Mouse (Mus musculus) heart, embryonic 16.5 days (tissue): Measurements from ENCODE around the gene 9430097D07Rik. TPM values are rescaled to one million over a fixed set of nuclear protein-coding genes. Genes with fewer than 3 reads are reported as not detected.

Experiments
- ATAC-seq: fragments of 200-750 bp; cut with Nextera tagmentation; replicated peaks from 2 replicates; pipeline ENCODE4 v1.8.0; 2017; ENCODE audit warnings: moderate number of reproducible peaks; ENCODE audit not compliant: insufficient read depth, low FRiP score; ENCODE audit errors: extremely low read depth
- H3K27ac ChIP-seq: fragments of 300-500 bp; sonication (generic); 2 replicates; pipeline ENCODE4 v1.5.1; 2014; ENCODE audit warnings: mild to moderate bottlenecking, low read length, control low read depth, moderate library complexity
- H3K27me3 ChIP-seq: fragments of 300-500 bp; sonication (generic); 2 replicates; pipeline ENCODE4 v1.6.1; 2014; ENCODE audit warnings: low read length, mixed read lengths; ENCODE audit not compliant: control insufficient read depth, insufficient read depth
- H3K36me3 ChIP-seq: fragments of 300-500 bp; sonication (generic); 2 replicates; pipeline ENCODE4 v1.6.1; 2014; ENCODE audit not compliant: control insufficient read depth, insufficient read depth
- H3K4me1 ChIP-seq: fragments of 300-500 bp; sonication (generic); 2 replicates; pipeline ENCODE4 v1.6.1; 2014; ENCODE audit warnings: low read length, mixed read lengths; ENCODE audit not compliant: control insufficient read depth, insufficient read depth
- H3K4me2 ChIP-seq: fragments of 300-500 bp; sonication (generic); 2 replicates; pipeline ENCODE4 v1.6.1; 2014; ENCODE audit warnings: low read depth, mild to moderate bottlenecking, control low read depth, low read length
- H3K4me3 ChIP-seq: fragments of 300-500 bp; sonication (generic); 2 replicates; pipeline ENCODE4 v1.5.1; 2014; ENCODE audit warnings: mild to moderate bottlenecking, control low read depth, low read length
- H3K9ac ChIP-seq: fragments of 300-500 bp; sonication (generic); 2 replicates; pipeline ENCODE4 v1.6.1; 2014; ENCODE audit warnings: low read length, control low read depth
- H3K9me3 ChIP-seq: fragments of 300-500 bp; sonication (generic); replicated peaks from 2 replicates; pipeline ENCODE4 v1.6.1; 2016; ENCODE audit warnings: low read length; ENCODE audit not compliant: control insufficient read depth
- WGBS: fragments of 180-500 bp; shearing (Covaris S2); extraction: QIAGEN DNeasy Blood & Tissue Kit; methylation state at CpG from one replicate; pipeline ENCODE4 v1.1.7; 2014; 5-methylcytosine and 5-hydroxymethylcytosine counted together
- polyA plus RNA-seq: library from polyadenylated mRNA; unstranded; fragments of >200 nt; fragmentation: Nextera tagmentation; extraction: Ambion mirVana; gene quantifications from 2 replicates; pipeline ENCODE4 v1.2.1, GENCODE M21; 2015

9430097D07Rik gene
- polyA plus RNA-seq, 1 experiment from 2014 or later: not detected

DNA sequence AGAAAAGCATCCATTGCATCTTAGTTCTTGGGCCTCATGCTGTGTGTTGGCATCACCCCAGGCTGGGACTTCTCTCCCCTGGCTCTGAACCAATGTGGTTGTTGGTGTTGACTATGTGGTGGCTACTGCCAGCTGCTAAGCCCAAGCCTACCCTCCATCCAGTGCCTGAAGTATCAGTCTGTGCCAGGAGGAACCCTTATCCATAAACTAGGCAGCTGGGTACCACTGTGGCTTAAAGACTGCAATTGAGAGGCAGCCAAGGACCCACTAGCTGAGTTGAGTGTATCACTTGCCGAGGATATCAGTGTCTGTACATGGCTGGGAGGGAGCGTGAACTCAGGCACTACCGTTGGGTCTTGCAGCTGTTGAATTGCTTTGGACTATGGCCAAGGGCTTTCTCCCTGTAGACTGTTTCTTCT, 32.4 kb downstream of the 9430097D07Rik start:
- no peaks in the 10 kb centered on the region for H3K9me3 ChIP-seq
- no peaks in the 10 kb centered on the region for H3K36me3 ChIP-seq
- no peaks in the 10 kb centered on the region for H3K27me3 ChIP-seq
- no peak overlapping the region for H3K4me3 ChIP-seq
- peaks cover 53% of the 10 kb centered on the region for H3K4me1 ChIP-seq
- no peak overlapping the region for H3K9ac ChIP-seq
- WGBS: 20% methylated on average over 3 of the region's 3 CpGs
- H3K4me2 ChIP-seq: 0 out of 2 replicates have a peak overlapping the region, but pooled peaks have one; percentile 3
- H3K27ac ChIP-seq: no peak overlapping the region
- ATAC-seq: no peak

DNA sequence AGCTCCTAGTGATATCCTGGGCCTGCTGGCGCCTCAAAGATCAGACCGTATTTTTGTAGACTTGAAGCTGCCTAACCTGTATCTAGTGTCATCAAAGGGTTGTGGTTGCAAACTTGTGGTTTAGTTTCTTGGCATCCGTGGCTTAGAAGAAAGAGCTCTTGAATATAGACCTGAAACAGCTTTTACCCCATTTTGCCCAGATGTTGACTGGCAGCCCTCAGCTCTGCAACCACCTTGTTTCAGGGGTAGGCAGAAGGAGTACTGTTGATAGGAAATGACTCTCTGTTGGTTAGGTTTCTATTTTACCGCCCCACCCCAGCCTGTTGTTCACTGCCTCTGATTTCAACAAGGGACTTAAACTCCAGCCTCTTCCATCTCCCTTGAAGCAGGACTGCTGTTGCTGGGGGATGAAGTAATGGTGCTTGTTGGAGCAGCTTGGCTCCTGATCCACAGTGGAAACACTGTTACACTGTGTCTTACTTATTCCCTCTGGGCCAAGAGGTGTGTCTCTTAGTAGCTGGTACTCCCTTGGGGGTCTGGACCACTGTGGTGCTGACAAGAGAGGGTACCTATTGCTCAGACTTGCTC, 33.4 kb downstream of the 9430097D07Rik start:
- Histone ChIP-seq H3K4me3 (no peak overlapping the region), H3K36me3 (no peaks in the 10 kb centered on the region), H3K4me1 (peaks cover 52% of the 10 kb centered on the region), H3K4me2 (no peak overlapping the region; the same call in 1 of the 2 replicates), H3K27ac (no peak overlapping the region), H3K9me3 (no peaks in the 10 kb centered on the region), H3K27me3 (no peaks in the 10 kb centered on the region), H3K9ac (no peak overlapping the region)
- no peak for ATAC-seq
- WGBS: 81% methylated on average over 4 of the region's 4 CpGs

DNA sequence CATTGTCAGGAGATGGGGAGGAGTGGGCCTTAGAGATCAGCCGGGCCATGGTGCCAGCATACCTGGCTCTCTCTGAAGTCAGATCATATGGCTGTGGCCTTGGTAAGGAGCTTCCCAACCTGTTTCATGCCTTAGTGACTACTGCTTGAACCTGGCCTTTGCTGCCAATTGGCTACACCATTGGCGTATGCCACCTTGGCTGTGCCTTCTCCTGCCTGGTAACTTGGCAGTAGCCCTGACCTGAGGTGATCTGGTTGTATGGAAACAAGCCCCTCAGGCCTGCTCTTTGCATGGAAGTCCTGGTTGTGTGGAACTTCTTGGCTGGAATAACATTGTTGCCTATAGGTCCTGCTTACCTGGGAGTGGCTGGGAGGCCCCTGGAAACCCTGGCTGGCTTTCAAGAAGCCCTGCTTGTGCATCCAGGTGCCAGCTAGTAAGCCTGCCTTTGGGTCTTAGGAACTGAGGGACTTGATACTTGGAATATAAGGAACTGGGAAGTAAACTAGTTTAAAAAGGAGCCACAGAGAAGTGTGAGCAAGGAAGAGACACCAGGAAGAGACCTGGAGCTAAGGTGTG, 34.1 kb downstream of the 9430097D07Rik start:
- H3K27me3 ChIP-seq: no peaks in the 10 kb centered on the region
- no peak overlapping the region for H3K4me2 ChIP-seq
- peaks cover 55% of the 10 kb centered on the region for H3K4me1 ChIP-seq
- 91% methylated on average over 2 of the region's 2 CpGs for WGBS
- H3K36me3 ChIP-seq: no peaks in the 10 kb centered on the region
- H3K9me3 ChIP-seq: no peaks in the 10 kb centered on the region
- ATAC-seq: no peak
- H3K27ac ChIP-seq: no peak overlapping the region
- H3K4me3 ChIP-seq: no peak overlapping the region
- H3K9ac ChIP-seq: no peak overlapping the region

DNA sequence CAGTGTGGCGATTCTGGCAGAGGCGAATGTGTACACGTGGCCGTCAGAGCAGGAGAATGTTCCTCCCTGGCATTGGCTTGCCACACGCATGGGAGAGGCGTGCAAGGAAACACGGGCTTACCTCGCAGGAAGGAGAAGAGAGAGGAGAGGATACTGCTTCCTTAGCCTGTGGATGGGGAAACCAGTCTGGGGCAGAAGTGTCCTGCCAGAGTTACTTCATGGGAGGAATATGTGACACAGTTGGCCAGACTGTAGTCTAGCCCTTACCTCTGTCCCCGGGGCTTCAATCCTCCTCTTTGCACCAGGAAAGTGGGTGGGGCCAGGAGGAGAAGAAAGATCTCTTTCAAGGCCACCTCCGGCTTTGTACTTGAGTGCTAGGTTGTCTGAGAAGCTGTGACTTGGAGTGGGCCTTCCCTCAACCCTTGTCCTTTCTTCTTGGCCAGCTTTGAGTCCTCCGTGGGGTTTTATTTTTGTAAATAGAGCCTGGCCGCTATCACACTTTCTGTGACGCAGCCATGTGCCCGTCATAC, 36.0 kb downstream of the 9430097D07Rik start:
- 0 out of 2 replicates have a peak overlapping the region, but pooled peaks have one; percentile 11 for H3K9ac ChIP-seq
- H3K4me1 ChIP-seq: peaks cover 60% of the 10 kb centered on the region
- H3K36me3 ChIP-seq: no peaks in the 10 kb centered on the region
- H3K4me2 ChIP-seq: peak overlapping the region; percentile 6; the same call in 1 of the 2 replicates
- H3K27ac ChIP-seq: no peak overlapping the region
- 58% methylated on average over 14 of the region's 14 CpGs for WGBS
- H3K4me3 ChIP-seq: no peak overlapping the region
- no peaks in the 10 kb centered on the region for H3K9me3 ChIP-seq
- no peaks in the 10 kb centered on the region for H3K27me3 ChIP-seq
- no peak for ATAC-seq

DNA sequence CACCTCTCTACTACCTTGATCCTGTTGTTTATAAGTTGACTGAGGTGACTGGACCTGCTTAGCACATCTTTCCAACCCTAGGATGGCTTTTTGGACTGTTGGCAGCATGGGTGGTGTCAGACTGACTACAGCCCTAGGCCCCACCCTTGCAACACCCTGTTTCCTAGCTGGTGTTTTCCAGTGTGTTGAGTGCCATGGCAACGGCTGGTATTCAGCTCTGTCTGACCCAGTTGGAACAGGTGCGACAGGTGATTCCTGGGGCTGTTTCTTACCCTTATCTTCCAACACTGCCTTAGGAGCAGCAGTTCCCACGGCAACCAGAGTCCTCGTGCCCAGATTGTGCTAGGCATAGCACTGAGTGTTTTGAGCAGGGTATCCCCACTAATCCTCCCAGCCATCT, 37.0 kb downstream of the 9430097D07Rik start:
- Histone ChIP-seq H3K27ac (no peak overlapping the region), H3K9me3 (no peaks in the 10 kb centered on the region), H3K36me3 (no peaks in the 10 kb centered on the region), H3K4me2 (no peak overlapping the region), H3K9ac (no peak overlapping the region), H3K4me1 (peaks cover 65% of the 10 kb centered on the region), H3K4me3 (no peak overlapping the region), H3K27me3 (no peaks in the 10 kb centered on the region)
- no peak for ATAC-seq
- WGBS: 69% methylated on average over 4 of the region's 4 CpGs

DNA sequence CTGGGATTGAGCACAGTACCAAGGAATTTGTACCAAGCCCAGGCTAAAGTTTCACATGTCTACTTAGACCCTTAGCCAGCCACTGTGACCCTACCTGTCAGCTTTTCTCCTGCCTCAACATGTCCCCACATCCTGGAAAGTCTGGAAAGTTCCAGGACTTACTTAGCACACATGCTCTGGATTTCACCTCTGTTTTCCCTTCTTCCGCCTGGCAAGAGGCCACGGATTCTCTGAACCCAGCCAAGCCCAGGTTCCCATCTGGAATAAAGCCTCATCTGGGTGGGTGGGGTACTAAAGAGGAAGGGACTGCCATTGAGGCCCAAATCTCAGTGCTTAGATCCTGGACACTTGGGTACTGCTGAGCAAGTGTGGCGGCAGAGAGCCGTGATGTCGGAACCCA, 37.5 kb downstream of the 9430097D07Rik start:
- Histone ChIP-seq H3K27me3 (no peaks in the 10 kb centered on the region), H3K9me3 (no peaks in the 10 kb centered on the region), H3K4me3 (peak overlapping the region; percentile 86), H3K36me3 (no peaks in the 10 kb centered on the region), H3K4me1 (peaks cover 60% of the 10 kb centered on the region), H3K27ac (peak overlapping the region; percentile 86), H3K4me2 (peak overlapping the region; percentile 87), H3K9ac (peak overlapping the region; percentile 49)
- ATAC-seq: no peak
- 65% methylated on average over 5 of the region's 5 CpGs for WGBS

DNA sequence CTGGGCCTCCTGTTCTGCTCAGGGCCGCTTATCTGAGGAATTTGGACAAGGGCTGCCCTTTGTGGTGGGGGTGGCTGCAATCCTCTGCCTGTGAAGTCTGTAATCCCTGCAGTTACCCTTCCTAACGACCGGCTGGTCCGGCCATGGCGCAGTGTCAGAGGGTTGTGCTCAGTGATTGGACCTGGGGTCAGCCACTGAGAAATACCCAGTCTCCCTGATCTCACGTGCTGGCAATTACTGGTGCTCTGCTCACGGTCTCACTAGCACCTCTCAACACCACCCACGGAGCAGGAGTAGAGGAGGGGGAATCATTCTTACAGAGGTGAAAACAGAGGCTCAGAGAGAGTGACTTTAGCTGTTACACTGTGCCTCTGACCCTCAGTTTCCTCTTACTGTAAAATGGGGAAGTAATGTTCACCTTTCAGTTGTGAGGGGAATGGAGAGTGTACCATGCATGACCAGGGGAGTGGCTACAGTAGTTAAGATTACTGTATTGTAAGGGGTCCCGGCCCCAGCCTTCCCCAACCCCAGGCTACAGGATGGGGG, 38.1 kb downstream of the 9430097D07Rik start:
- Histone ChIP-seq H3K4me2 (peak overlapping the region; percentile 87), H3K36me3 (no peaks in the 10 kb centered on the region), H3K4me1 (peaks cover 55% of the 10 kb centered on the region), H3K27ac (peak overlapping the region; percentile 86), H3K9ac (peak overlapping the region; percentile 91), H3K27me3 (no peaks in the 10 kb centered on the region), H3K9me3 (no peaks in the 10 kb centered on the region), H3K4me3 (peak overlapping the region; percentile 86)
- 9% methylated on average over 9 of the region's 9 CpGs for WGBS
- peak; percentile 24 for ATAC-seq

DNA sequence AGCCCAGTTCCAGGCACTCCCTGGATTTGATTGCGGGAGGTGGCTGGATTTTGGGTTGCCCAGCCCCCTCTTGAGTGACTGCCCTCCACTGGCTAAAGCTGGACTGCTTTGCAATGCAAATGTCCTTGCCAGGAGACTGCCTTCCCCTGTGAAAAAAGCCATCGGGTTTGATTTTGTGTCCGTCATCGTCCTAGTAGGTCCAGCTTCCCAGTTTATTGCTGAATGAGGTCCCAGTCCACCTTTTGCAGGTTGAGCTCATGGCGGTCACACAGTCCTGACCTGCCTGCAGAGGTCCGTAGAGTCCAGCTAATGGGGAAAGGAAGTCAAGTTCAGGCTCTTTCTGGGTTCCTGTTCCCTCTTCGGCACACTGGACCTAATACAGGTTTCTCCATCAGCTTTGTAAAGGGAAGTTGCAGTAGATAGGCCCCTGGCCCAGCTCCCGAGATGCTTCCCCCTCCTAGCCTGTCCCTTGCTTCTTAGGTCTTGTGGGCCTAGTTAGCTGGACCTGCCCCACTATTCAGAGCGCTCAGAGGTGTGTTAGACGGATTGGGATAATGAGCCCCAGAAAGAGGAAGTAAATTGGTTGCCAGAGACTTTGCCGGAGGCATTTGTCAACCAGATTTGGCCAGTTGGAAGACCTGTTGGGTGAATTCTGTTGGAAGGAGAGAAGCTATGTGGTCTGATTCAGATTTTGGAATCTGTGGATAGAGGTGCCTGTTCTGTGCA, 38.7 kb downstream of the 9430097D07Rik start:
- whole genome bisulfite sequencing: 4% methylated on average over 11 of the region's 11 CpGs
- Histone ChIP-seq H3K9me3 (no peaks in the 10 kb centered on the region), H3K4me2 (peak overlapping the region; percentile 87), H3K27ac (peak overlapping the region; percentile 86), H3K36me3 (no peaks in the 10 kb centered on the region), H3K4me1 (peaks cover 50% of the 10 kb centered on the region), H3K9ac (peak overlapping the region; percentile 91), H3K4me3 (peak overlapping the region; percentile 86), H3K27me3 (no peaks in the 10 kb centered on the region)
- no peak for ATAC-seq
